Mouse (Mus musculus) R1 (cell line): ENCODE results near the gene Ptgfrn.
A peak's percentile ranks its signal among the peaks of the same experiment; 100 is the strongest.

Experiments used
- DNase-seq: peaks from one replicate; pipeline ENCODE4 v3.0.0-alpha.2; 2018; ENCODE audit warnings: low read depth, low spot score

The Ptgfrn gene

DNA sequence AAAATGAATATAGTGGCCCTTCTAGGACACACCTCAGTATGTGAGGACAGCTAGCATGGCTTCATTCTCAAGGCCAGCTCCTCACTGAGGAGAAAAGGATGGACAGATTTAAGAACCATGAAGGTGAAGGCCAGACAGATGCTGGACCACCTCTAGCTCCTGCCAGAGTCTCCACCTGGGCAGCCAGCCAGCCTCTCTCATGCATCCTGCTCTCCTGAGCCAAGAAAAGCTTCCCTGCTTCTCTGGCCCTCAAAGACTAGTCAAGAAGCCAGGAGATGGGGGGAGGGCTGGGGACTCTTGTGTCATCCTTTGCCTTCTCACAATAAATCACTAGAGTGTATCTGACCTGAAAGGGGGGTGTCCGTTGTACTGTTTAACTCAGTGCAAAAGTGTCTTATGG is 31.7 kb downstream of the Ptgfrn start:
- no peak for DNase-seq

DNA sequence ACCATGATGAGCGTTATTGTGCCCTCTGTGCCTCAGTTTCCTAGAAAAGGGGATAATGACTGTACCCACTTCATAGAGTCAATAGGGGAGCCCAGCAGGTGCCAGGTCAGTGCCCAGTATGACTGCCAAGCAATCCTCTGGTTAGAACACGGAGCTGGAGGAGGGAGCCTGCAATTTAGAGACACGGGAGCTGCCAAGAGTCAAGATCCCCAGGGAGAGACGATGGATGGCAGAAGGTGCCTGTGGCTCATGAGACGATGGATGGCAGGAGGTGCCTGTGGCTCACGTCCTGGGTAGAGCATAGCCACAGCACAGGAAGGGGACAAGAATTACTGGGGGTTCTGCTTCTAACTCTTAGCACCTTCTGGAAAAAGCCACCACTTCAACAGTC is 32.4 kb downstream of the Ptgfrn start:
- no peak for DNase-seq

DNA sequence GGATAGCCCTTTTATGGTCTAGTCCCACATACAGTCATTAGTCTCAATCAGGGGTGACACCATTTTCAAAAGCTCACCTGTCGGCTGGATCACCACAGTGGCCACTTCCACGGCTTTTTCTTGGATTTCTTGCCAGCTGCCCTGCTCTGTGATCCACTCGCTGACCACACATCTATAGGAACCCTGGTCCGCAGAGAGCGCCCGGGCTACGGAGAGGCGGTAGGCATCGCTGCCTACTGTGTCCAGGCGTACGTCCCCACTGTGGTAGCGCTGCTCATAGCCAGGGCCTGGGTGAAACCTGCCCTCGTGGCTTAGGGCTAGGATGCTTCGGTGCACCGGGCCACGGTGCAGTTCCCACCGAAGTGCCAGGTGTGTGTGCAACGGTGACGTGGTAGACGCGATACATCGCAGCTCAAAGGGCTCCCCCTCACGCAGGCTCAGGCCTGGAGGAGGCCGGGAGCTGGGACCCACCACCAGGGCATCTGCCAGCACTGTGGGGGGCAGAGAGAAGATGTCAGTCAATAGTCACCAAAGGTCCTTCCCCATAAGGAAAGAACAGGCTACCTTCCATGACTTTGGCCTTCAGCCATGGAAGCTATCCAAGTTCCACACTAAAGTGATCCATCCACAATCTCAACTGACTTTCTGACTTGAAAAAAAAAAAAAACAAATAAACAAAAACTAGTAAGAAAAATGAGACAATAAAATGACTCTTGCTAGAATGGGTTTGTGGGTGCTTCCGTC is 32.9 kb downstream of the Ptgfrn start:
- DNase-seq: no peak

DNA sequence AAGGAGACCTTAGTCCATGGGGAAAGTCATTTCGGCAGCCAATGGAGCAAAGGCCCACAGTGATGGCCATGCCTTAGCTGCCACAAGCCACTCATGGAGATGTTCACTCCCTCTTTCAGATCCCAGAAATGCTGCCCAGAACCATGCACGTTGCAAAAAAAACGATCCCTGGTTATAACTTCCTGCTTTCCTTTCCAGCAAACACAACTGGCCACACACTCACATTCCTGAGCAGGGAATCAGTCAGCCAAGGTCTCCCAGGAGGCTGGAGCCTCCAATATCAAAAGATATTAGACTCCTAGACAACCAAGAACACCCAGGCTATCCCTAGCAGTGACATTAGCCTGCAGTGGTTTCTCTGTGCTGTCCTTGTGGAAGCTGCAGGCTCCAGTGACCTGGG is 34.2 kb downstream of the Ptgfrn start:
- DNase-seq: no peak

DNA sequence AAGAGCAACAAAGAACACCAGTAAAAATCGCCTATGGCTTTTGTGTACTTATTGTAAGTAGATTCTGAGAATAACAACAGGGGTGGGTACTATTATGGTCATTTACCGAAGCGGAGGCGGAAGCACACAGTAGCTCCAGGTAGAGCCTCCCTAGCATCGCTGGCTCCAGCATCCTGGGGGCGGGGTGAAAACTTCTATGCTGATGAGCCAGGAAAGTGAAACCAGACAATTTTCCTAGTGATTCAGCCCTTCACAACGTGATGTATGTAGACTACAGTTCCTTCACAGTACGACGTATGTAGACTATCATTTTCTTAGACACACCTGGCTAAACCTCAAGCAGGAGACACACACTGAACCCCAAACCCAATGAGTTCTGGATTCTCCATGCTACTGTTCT is 36.7 kb downstream of the Ptgfrn start:
- DNase-seq: peak; percentile 43

DNA sequence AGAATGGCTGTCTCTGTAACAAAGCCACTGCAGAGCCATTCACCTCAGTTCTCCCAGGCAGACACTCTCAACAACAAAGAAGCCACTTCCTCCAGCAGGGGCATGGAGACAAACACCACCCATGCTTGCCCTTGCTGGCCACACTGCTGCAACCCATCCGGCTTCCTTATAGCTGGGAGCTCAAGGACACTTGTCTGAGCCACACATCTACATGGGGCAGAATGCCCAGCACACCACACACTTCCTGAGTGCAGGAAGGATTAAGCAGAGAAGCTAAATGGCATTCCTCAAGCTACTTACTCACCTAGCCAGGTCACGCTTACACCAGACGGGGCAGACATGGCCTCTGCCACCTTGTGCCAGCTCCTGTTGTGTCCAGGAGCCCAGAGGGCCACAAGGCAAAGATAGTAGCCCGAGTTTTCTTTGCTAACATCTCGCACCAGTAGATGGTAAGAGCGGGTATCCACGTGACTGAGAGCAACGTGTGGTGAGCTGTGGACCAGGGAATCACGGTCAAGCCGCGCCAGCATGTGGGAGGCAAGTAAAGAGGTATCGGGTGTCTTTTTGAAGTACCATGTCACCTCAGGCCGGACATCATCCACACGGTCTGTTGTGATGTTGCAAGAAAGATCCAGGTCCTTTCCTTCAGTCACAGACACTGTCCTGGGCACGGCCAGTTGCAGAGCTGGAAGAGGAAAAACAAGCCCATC is 37.4 kb downstream of the Ptgfrn start:
- DNase-seq: no peak

DNA sequence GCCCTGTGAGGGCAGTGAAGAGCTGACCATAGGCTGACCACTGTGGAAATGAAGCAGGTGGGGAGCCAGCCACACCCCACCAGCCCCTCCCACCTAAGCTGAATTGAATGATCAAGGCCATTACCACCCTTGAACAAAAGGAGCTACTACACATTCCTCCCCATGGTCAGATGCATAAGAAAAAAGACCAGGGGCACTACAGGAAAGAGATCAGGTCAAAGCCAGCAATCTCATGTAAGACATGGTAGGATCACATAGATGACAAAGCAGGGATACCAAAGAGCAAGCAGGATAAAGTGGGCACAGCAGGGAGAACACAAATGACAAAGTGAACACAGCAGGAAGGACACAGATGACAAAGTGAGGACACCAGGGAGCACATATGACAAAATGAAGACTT is 38.5 kb downstream of the Ptgfrn start:
- peak; percentile 55 for DNase-seq

DNA sequence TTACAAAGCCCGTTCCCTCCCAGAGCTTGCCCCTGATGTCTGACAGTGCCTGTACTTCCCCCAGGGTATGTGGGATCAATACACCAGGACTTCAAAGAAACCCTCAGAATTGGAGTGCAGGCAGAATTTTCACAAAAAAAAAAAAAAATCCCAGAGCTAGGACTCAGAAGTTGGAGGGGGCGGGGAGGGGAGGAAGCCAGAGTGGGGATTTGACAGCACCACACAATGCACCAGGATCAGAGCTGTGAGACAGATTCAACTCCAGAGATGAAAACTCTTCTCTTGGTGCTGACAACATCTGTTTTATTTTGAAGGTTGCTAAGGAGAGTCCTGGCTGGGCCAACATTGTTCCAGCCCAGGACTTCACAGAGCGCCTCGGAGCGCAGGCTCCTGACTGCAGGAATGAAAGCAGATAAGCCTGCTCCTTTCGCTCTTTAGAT is 39.3 kb downstream of the Ptgfrn start:
- DNase-seq: no peak

DNA sequence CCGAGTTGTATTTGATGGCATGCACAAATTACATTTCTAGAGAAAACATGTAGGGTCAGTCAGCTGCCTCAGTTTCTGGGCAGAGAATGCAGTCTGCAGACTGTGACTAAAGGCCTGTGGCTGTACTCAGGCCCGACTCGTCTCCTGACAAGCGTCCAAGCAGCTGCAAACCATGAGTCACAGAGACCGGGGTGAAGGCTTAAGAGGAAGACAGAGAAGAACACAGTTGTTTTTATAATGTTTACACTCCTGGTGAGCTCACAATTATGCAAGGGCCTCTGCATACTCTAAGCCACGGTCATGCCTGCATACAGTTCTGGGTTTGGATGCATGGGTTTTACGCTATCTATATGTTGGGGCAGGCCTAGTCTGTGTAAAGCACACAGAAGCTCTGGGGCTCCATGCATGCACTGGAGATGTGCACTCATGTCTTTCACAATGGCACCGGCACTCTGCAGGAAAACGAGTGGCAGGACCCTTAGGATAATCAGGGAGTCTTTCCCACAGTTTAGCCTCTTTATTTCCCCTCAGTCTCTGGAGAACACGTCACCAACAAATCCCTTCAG is 39.8 kb downstream of the Ptgfrn start:
- no peak for DNase-seq

DNA sequence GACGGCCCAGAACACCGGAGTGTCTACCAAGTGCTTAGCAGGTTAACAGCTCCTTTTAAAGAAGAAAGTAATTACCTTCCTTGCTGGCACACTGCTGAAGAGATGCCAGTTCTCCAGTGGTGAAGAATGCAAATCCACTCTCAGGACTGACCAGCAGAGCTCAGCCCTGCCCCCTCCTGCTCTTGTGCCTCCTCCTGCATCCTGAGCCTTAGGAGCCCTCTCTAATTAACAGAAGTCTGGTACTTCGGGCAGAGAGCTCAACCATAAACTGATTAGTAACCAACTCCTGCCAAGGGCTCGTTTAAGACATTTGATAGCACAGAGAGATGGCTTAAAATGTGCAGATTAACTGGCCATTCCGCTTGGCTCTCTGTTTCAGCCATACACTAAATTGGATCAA is 41.4 kb downstream of the Ptgfrn start:
- DNase-seq: no peak

DNA sequence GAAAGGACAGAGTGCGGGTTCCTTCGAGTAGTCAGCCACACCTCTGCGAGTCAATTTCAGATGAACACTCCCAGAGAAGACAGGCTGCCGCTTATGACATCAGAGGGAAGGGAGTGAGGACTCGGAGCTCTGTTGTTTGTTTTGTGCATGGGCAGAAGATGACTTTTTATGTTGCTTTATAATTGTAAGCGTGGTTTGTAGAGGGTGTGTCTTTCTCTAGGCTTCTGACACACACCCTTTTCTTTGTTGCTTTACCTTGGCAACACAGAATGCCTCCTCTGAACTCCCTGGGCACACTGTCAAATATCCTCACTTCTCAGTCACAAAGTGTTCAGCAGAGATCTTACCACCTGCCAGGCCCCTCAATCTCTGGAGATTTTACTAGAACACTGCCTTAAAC is 43.9 kb downstream of the Ptgfrn start:
- DNase-seq: no peak

DNA sequence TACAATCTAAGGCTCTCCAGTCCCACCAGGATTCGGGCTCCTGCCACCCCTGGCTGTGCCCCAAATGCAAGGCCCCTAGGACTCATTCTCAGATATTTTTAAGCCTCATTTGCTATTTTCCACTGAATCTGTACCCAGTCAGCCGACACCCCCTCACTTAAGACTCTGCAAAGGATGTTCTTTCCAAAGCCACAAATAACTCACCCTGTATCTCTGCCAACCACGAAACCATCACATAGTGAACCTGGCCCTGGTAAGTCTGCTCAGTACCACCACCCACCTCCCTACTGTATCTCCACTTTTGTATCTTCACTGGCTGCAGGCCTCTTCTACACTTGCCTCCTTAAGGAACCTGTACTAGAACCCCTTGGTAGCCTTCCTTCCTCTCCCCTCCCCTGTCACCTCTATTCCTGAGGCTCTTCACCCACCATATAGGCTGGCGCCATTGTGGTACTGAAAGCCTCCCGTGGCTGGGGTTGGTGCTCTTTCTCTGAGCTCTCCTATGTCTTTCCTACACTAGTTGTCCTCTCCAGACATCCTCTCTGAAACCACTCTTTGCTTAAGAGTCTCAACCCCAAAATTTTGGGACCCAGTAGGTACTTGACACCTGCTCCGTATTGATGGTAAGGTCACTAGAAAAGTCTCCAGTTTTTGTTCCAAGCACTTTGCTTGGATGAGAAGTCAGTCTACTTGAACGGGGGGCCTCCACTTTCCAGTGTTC is 48.1 kb downstream of the Ptgfrn start:
- DNase-seq: no peak

DNA sequence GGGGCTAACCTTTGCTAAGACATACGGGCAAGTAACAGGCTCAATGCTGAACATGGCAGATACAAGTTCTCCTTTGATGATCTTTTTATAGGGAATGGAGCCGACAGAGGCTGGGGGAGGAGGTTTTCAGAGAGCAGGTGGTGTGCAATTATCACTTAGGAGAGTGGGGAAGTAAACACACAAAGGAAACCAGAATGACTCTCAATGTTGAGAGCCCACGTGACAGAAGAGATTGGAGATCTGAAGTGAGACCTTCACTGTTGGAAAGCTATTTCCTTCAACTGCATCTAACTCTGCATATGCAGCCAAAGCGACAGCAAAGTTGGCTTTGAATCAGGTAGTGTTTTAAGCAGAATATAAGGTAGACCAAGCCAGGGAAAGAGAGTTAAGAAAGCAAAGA is 50.9 kb downstream of the Ptgfrn start:
- DNase-seq: no peak

DNA sequence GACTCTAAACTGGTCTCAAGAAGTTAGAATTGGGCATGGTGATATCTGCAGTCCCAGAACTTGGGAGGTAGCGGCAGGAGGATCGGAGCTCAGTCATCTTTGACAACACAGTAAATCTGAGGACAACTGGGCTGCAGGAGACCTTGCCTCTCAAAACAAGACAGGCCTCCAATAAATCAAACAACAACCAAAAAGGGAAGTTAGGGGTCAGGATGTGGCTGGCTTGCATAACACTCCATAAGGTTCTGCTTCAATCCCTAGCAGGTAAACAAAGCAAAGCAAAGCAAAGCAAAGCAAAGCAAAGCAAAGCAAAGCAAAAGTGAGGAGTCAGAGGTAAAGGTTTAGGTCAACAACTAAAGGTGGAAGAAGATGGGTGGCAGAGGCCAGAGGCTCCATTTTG is 51.9 kb downstream of the Ptgfrn start:
- no peak for DNase-seq

DNA sequence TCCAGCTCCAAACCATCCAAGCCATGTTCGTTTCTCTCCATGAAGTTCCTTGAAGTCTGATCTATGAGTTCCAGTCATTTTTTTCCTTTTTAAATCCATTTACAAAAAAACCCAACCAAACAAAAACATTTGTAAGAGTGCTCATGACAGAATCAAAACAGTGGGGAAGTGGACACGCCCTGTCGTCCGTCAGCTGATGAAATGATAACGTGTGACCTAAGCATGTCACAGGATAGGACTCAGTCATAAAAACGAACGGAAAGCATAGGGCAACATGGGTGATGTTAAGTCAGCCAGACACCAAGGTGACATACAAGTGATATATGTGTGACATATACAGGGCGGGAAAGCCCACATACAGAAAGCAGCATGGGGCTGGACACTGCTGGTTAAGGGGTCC is 54.9 kb downstream of the Ptgfrn start:
- no peak for DNase-seq

DNA sequence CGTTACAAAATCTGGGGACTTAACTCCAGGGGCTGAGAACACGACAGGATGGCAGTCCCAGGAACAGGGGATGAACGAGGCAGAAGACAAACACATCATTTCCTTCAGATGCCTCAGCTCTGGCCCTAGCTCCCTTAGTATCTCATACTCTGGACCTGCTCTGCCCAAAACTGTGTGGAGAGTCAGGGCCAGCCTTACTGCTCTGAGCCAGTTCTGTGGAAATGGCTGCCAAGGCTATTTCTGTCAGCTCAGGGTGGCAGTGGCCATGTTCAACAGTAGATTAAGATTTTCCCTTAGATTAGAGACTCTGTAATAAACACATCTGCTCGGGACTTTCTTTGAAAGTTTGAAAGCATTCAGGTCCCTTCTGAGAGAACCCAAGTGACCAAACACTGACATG is 58.5 kb downstream of the Ptgfrn start:
- DNase-seq: no peak

DNA sequence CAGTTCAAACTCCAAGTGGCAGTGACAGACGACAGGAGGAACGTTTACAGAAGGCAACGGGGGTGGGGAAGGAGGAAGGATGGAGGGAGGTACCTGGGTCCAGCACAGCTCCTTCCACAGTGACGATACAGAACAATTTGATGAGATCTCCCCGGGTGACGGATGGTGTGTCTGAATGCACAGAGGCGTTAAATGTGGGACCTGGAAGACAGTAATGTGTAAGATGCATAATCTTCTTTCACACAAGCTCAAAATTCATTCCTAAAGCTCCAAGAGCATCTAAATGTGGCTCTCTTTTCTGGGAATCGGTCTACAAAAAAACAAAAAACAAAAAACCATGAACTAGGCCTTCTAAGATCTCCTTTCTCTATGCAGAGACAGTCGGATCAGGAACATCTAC is 60.1 kb downstream of the Ptgfrn start:
- no peak for DNase-seq

DNA sequence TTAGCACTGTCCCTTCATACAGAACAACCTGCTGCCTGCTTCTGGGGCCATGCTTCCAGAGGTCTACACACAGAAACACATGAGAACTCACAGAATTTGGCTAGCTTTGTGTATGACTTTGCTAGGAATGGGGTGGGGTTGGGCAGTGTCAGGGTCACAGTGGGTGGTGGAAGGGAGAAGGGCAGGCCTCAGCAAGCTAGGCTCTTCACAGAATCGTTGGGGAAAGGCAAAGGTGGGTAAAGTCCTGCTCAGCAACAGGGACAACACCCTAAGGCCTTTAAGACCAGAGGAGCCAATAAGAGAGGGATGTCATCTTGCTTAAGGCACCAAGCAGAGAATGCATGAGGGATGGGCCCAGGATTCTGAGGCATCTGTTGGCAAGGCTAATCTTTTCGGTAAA is 61.3 kb downstream of the Ptgfrn start:
- DNase-seq: peak; percentile 80

DNA sequence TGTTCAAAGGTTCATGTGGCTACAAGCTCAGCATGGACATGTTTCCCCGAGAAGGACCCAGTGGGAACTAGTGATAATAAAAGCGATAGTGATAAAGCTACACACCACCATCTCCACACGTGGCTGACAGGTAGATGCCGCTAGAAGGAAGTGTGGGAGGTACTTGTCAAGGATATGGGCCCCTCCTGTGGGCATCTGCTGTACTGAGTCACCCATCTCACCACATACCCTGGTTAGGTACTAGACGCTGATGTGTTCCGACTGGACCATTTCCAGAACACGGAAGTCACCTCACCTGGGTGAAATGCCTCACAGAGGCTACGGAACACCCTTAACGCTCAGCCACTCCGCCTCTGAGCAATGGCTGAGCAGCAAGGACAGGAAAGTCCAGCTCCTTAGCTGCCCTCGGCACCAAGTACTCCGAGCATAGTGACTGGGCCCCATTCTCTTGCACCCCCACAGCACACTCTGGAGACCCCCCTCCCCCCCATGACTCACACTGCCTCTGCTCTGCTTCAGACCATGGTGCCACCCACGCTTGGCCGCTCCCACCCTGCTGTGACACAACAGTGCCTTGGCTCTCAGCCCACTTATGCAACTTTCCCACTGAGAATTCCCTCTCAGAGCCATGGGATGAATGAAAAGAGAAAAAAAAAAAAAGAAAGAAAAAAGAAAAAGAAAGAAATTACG is 62.3 kb downstream of the Ptgfrn start:
- no peak for DNase-seq

DNA sequence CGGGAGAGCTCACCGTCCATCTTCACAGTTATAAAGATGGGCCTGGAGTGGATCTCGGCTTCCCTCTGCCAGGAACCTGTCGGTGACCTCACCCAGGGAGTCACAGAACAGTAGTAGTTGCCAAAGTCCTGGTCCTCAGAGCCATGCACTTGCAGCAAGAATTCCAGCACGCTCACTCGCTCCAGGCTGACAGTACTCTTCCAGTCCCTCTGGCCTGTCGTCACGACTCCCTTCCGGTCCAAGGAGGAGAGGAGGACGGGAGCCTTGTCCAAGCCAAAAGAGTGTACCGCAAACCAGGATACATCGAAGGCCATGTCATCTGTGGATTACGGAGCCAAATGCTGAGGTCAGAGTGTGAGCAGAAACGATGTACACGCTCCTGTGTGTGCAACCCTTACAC is 64.6 kb downstream of the Ptgfrn start:
- no peak for DNase-seq

DNA sequence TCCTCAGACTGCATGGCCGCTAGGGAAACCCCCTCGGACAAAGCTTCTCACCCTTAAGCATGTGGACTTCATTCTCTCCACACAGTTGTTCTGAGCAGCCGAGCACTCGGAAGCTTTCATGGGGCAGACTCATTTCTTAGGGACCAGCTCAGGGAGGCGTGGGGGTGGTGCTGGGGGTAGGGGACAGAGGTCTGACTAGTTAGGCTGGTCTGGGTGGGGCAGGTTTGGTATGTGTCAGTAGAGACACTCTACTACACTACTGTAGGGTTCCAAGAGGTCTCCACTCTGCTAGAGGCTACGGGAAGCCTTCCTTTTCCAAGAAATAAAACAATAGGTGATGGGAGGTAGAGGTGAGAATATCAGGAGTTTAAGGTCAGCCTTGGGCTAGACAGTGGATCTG is 65.4 kb downstream of the Ptgfrn start:
- peak; percentile 35 for DNase-seq

DNA sequence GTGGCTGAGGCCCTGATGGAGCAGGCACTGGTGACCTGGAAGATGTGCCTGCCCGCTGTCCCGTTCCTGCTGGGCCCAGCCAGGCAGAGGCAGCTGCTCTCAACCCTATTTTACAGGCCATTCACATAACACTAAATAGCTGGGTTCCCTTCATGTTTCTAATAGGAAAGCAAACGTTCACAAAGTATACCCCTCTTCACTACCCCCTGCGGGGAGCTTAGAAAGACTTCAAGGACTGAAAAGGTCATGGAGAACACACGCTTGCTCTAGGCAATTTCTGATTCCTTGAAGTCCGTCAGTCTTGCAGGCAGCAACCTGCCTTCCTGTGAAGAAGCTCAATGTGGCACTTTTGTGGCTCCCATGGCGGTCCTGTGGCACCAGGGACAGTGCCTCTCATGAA is 68.1 kb downstream of the Ptgfrn start:
- peak; percentile 82 for DNase-seq
